Mouse (Mus musculus) gonadal fat pad, adult 2 months (tissue): ENCODE measurements around the gene Hacd3. TPM values are rescaled to one million over a fixed set of nuclear protein-coding genes. Genes with fewer than 3 reads are reported as not detected.
"Not testable (repeated sequence)": the region's sequence is repeated elsewhere in the genome, so short reads cannot be mapped to it uniquely, and the experiment has no call there.

ENCODE experiments used
- DNase-seq: peaks from one replicate; pipeline ENCODE4 v3.0.0-alpha.2; 2012; ENCODE audit warnings: low read depth
- polyA plus RNA-seq: library from polyadenylated mRNA; depleted of rRNA; stranded (reverse); fragments of >200 nt; gene quantifications from 2 replicates; pipeline ENCODE4 v1.2.3, GENCODE M21; 2012; rRNA removed

The Hacd3 gene
- 36.9 and 43.2 TPM in 2 replicates for polyA plus RNA-seq

- DNase-seq = no peak
These were observed at the start of gene Hacd3 for GRCm38 (mm10) chr9:65020991-65021886. Hacd3 (minus strand) TSS chr9:65021693.

GRCm38 (mm10) chr9:65070587-65070986 lies 49.1 kb upstream of the Hacd3 start:
- DNase-seq = no peak

- no peak for DNase-seq
These were observed 42.8 kb upstream of the Hacd3 start for GRCm38 (mm10) chr9:65064251-65064650.

- no peak for DNase-seq
These were observed 29.5 kb upstream of the Hacd3 start for GRCm38 (mm10) chr9:65050981-65051380.

- no peak for DNase-seq
These were observed 27.9 kb upstream of the Hacd3 start for GRCm38 (mm10) chr9:65049422-65049821.

- no peak for DNase-seq
These were observed 25.5 kb upstream of the Hacd3 start for GRCm38 (mm10) chr9:65046993-65047392.

- no peak for DNase-seq
These were observed 19.9 kb upstream of the Hacd3 start for GRCm38 (mm10) chr9:65041430-65041829.

GRCm38 (mm10) chr9:65036861-65037260 lies 15.4 kb upstream of the Hacd3 start:
- no peak for DNase-seq

- no peak for DNase-seq
These were observed 15.0 kb upstream of the Hacd3 start for GRCm38 (mm10) chr9:65036456-65036855.

- DNase-seq = no peak
These were observed 11.0 kb upstream of the Hacd3 start, which contains the start of gene Dpp8 for GRCm38 (mm10) chr9:65032269-65033108. Dpp8 (plus strand) TSS chr9:65032414.

- DNase-seq = no peak
These were observed 10.4 kb upstream of the Hacd3 start for GRCm38 (mm10) chr9:65031894-65032268.

GRCm38 (mm10) chr9:65031355-65031754 lies 9.9 kb upstream of the Hacd3 start:
- not testable (repeated sequence) for DNase-seq

GRCm38 (mm10) chr9:65028313-65028712 lies 6.8 kb upstream of the Hacd3 start:
- DNase-seq = no peak

- DNase-seq = no peak
These were observed 5.7 kb upstream of the Hacd3 start for GRCm38 (mm10) chr9:65027241-65027640.

- DNase-seq = no peak
These were observed 2.0 kb upstream of the Hacd3 start for GRCm38 (mm10) chr9:65023447-65023846.

GRCm38 (mm10) chr9:65022580-65023135 lies 1.2 kb upstream of the Hacd3 start:
- DNase-seq = no peak

GRCm38 (mm10) chr9:65021887-65022579 lies 540 bp upstream of the Hacd3 start:
- DNase-seq = no peak

GRCm38 (mm10) chr9:65020128-65020527 lies 1.4 kb downstream of the Hacd3 start:
- DNase-seq = no peak

GRCm38 (mm10) chr9:65019146-65019545 lies 2.3 kb downstream of the Hacd3 start:
- no peak for DNase-seq

GRCm38 (mm10) chr9:65018588-65019121 lies 2.8 kb downstream of the Hacd3 start:
- DNase-seq = no peak

- DNase-seq = no peak
These were observed 3.6 kb downstream of the Hacd3 start for GRCm38 (mm10) chr9:65017896-65018295.
